Mouse (Mus musculus) lung, embryonic 14.5 days (tissue): ENCODE data around the gene Pqbp1. TPM values are rescaled to one million over a fixed set of nuclear protein-coding genes. Genes with fewer than 3 reads are reported as not detected.
A peak's percentile ranks its signal among the peaks of the same experiment; 100 is the strongest.
"Not testable (repeated sequence)": the region's sequence is repeated elsewhere in the genome, so short reads cannot be mapped to it uniquely, and the experiment has no call there.

Experiments used
- ATAC-seq: fragments of 200-750 bp; cut with Nextera tagmentation; 2 replicates; pipeline ENCODE4 v1.8.0; 2017; ENCODE audit warnings: mild to moderate bottlenecking, moderate TSS enrichment, moderate library complexity; ENCODE audit not compliant: insufficient read depth
- DNase-seq: peaks from one replicate; pipeline ENCODE4 v3.0.0-alpha.2; 2015
- H3K27ac ChIP-seq: fragments of 300-500 bp; sonication (generic); 2 replicates; pipeline ENCODE4 v1.5.1; 2014; ENCODE audit warnings: low read depth, mild to moderate bottlenecking, moderate library complexity
- H3K27me3 ChIP-seq: fragments of 300-500 bp; sonication (generic); 2 replicates; pipeline ENCODE4 v1.6.1; 2014; ENCODE audit warnings: low read length, control low read depth; ENCODE audit not compliant: insufficient read depth
- H3K36me3 ChIP-seq: fragments of 300-500 bp; sonication (generic); 2 replicates; pipeline ENCODE4 v1.6.1; 2014; ENCODE audit warnings: control low read depth; ENCODE audit not compliant: insufficient read depth
- H3K4me1 ChIP-seq: fragments of 300-500 bp; sonication (generic); 2 replicates; pipeline ENCODE4 v1.6.1; 2014; ENCODE audit warnings: antibody characterized with exemption, control low read depth; ENCODE audit not compliant: insufficient read depth
- H3K4me2 ChIP-seq: fragments of 300-500 bp; sonication (generic); 2 replicates; pipeline ENCODE4 v1.6.1; 2014; ENCODE audit warnings: mild to moderate bottlenecking
- H3K4me3 ChIP-seq: fragments of 300-500 bp; sonication (generic); 2 replicates; pipeline ENCODE4 v1.5.1; 2014; ENCODE audit warnings: low read depth, low read length
- H3K9ac ChIP-seq: fragments of 300-500 bp; sonication (generic); 2 replicates; pipeline ENCODE4 v1.6.1; 2014
- H3K9me3 ChIP-seq: fragments of 300-500 bp; sonication (generic); 2 replicates; pipeline ENCODE4 v1.6.1; 2016; ENCODE audit warnings: low read depth, low read length, control low read depth
- CTCF ChIP-seq: IDR thresholded peaks from 2 replicates; pipeline ENCODE4 v1.5.1; 2016; ENCODE audit warnings: antibody characterized with exemption, low read depth
- WGBS: fragments of 180-500 bp; shearing (Covaris S2); extraction: QIAGEN DNeasy Blood & Tissue Kit; methylation state at CpG from one replicate; pipeline ENCODE4 v1.1.7; 2014; 5-methylcytosine and 5-hydroxymethylcytosine counted together
- polyA plus RNA-seq: library from polyadenylated mRNA; unstranded; fragments of >200 nt; fragmentation: Nextera tagmentation; extraction: Ambion mirVana; gene quantifications from 2 replicates; pipeline ENCODE4 v1.2.1, GENCODE M21; 2014

Pqbp1 gene
- polyA plus RNA-seq, 1 experiment from 2014 or later, result 101 TPM

GRCm38 (mm10) chrX:7928270-7928790 is 29.3 kb upstream of the Pqbp1 start, which contains the start of gene Eras:
Gene Eras, minus strand, starts transcription at chrX:7928607.
- Histone ChIP-seq H3K27ac (no peak within 1 kb of the TSS), H3K27me3 (peaks cover 41% of the 10 kb centered on the region)
- ATAC-seq, result no peak

GRCm38 (mm10) chrX:7927116-7927515 is 28.0 kb upstream of the Pqbp1 start:
- WGBS, result 16% methylated on average over 10 of the region's 10 CpGs
- no peaks in the 10 kb centered on the region for H3K4me1 ChIP-seq
- no peak overlapping the region for H3K4me3 ChIP-seq
- H3K4me2 ChIP-seq, result no peak overlapping the region
- H3K27ac ChIP-seq, result no peak overlapping the region
- ATAC-seq (no peak), DNase-seq (no peak)
- 0 out of 2 replicates have a peak, but pooled peaks cover 13% of the 10 kb centered on the region for H3K36me3 ChIP-seq
- H3K9me3 ChIP-seq, result no peaks in the 10 kb centered on the region
- TF ChIP-seq CTCF, result no peak
- H3K9ac ChIP-seq, result no peak overlapping the region
- H3K27me3 ChIP-seq, result peaks cover 53% of the 10 kb centered on the region

More at GRCm38 (mm10) chrX:7928270-7928790, 29.3 kb upstream of the Pqbp1 start, which contains the start of gene Eras:
- H3K9me3 ChIP-seq, result no peaks in the 10 kb centered on the region
- 11% methylated on average over 14 of the region's 19 CpGs for WGBS
- H3K4me3 ChIP-seq, result no peak within 1 kb of the TSS
- no peaks in the 10 kb centered on the region for H3K4me1 ChIP-seq
- H3K4me2 ChIP-seq, result no peak within 1 kb of the TSS
- DNase-seq, result no peak
- H3K9ac ChIP-seq, result no peak within 1 kb of the TSS
- H3K36me3 ChIP-seq, result 0 out of 2 replicates have a peak, but pooled peaks cover 13% of the 10 kb centered on the region
- TF ChIP-seq CTCF, result no peak

GRCm38 (mm10) chrX:7926266-7926665 is 27.2 kb upstream of the Pqbp1 start:
- peaks cover 60% of the 10 kb centered on the region for H3K27me3 ChIP-seq
- no peaks in the 10 kb centered on the region for H3K4me1 ChIP-seq
- no peaks in the 10 kb centered on the region for H3K9me3 ChIP-seq
- no peak for TF ChIP-seq CTCF
- ATAC-seq (no peak), DNase-seq (no peak)
- no peak overlapping the region for H3K4me2 ChIP-seq
- no peak overlapping the region for H3K27ac ChIP-seq
- no peak overlapping the region for H3K9ac ChIP-seq
- H3K36me3 ChIP-seq, result 0 out of 2 replicates have a peak, but pooled peaks cover 7% of the 10 kb centered on the region
- 61% methylated on average over 6 of the region's 6 CpGs for WGBS
- H3K4me3 ChIP-seq, result no peak overlapping the region

GRCm38 (mm10) chrX:7922032-7922431 is 23.0 kb upstream of the Pqbp1 start:
- TF ChIP-seq CTCF, result no peak
- Histone ChIP-seq H3K9me3 (no peaks in the 10 kb centered on the region), H3K27me3 (peaks cover 62% of the 10 kb centered on the region), H3K36me3 (no peaks in the 10 kb centered on the region), H3K4me3 (peak overlapping the region; percentile 19), H3K4me2 (peak overlapping the region; percentile 46), H3K9ac (no peak overlapping the region), H3K27ac (no peak overlapping the region), H3K4me1 (no peaks in the 10 kb centered on the region)
- DNase-seq, result no peak
- ATAC-seq, result no peak
- whole genome bisulfite sequencing, result 7% methylated on average over 37 of the region's 48 CpGs

- Histone ChIP-seq H3K4me3 (peak within 1 kb of the TSS; percentile 15), H3K27ac (no peak within 1 kb of the TSS), H3K9ac (no peak within 1 kb of the TSS), H3K36me3 (no peaks in the 10 kb centered on the region), H3K9me3 (no peaks in the 10 kb centered on the region), H3K27me3 (peaks cover 49% of the 10 kb centered on the region), H3K4me1 (no peaks in the 10 kb centered on the region), H3K4me2 (peak within 1 kb of the TSS; percentile 45)
- DNase-seq, result peak; percentile 4
- 8% methylated on average over 30 of the region's 40 CpGs for WGBS
- peak; percentile 35; the same call in 1 of the 2 replicates for ATAC-seq
- no peak for TF ChIP-seq CTCF
These were observed 20.7 kb upstream of the Pqbp1 start, which contains the start of gene Pcsk1n for GRCm38 (mm10) chrX:7919601-7920383. Gene Pcsk1n, plus strand, starts transcription at chrX:7919822.

GRCm38 (mm10) chrX:7917960-7918359 is 18.9 kb upstream of the Pqbp1 start:
- H3K27ac ChIP-seq, H3K4me1 ChIP-seq, H3K4me3 ChIP-seq, H3K36me3 ChIP-seq, H3K9ac ChIP-seq, H3K4me2 ChIP-seq, H3K9me3 ChIP-seq, ATAC-seq, DNase-seq: not testable (repeated sequence)
- H3K27me3 ChIP-seq, result peaks cover 32% of the 10 kb centered on the region
- WGBS, result 68% methylated on average over 6 of the region's 6 CpGs

GRCm38 (mm10) chrX:7915669-7916068 is 16.6 kb upstream of the Pqbp1 start:
- H3K9ac ChIP-seq, H3K4me2 ChIP-seq, H3K27ac ChIP-seq, ATAC-seq, H3K4me1 ChIP-seq, H3K4me3 ChIP-seq, H3K36me3 ChIP-seq, H3K9me3 ChIP-seq: not testable (repeated sequence)
- WGBS, result 15% methylated on average over 3 of the region's 3 CpGs
- DNase-seq, result peak; percentile 8
- peaks cover 11% of the 10 kb centered on the region for H3K27me3 ChIP-seq
